Mouse (Mus musculus) forebrain, embryonic 10.5 days (tissue): ENCODE measurements around the gene Vps11. TPM values are rescaled to one million over a fixed set of nuclear protein-coding genes. Genes with fewer than 3 reads are reported as not detected.

Experiments
- DNase-seq: peaks from one replicate; pipeline ENCODE4 v3.0.0-alpha.2; 2017; ENCODE audit warnings: low spot score; ENCODE audit errors: extremely low spot score
- H3K27ac ChIP-seq: fragments of 300-500 bp; sonication (generic); 2 replicates; pipeline ENCODE4 v1.5.1; 2016; ENCODE audit warnings: mild to moderate bottlenecking
- H3K27me3 ChIP-seq: fragments of 300-500 bp; sonication (generic); 2 replicates; pipeline ENCODE4 v1.6.1; 2016; ENCODE audit warnings: mild to moderate bottlenecking; ENCODE audit not compliant: poor library complexity, severe bottlenecking
- H3K36me3 ChIP-seq: fragments of 300-500 bp; sonication (generic); replicated peaks from 2 replicates; pipeline ENCODE4 v1.6.1; 2016; ENCODE audit warnings: mild to moderate bottlenecking, moderate library complexity
- H3K4me1 ChIP-seq: fragments of 300-500 bp; sonication (generic); 2 replicates; pipeline ENCODE4 v1.6.1; 2016
- H3K4me3 ChIP-seq: fragments of 300-500 bp; sonication (generic); 2 replicates; pipeline ENCODE4 v1.5.1; 2016; ENCODE audit warnings: mild to moderate bottlenecking, moderate library complexity
- H3K9me3 ChIP-seq: fragments of 300-500 bp; sonication (generic); 2 replicates; pipeline ENCODE4 v1.6.1; 2016; ENCODE audit warnings: mild to moderate bottlenecking, moderate library complexity
- WGBS: fragments of 180-500 bp; shearing (Covaris S2); methylation state at CpG from one replicate; pipeline ENCODE4 v1.1.7; 2016; 5-methylcytosine and 5-hydroxymethylcytosine counted together
- polyA plus RNA-seq: library from polyadenylated mRNA; unstranded; fragments of >200 nt; fragmentation: Nextera tagmentation; extraction: Ambion mirVana; gene quantifications from 2 replicates; pipeline ENCODE4 v1.2.1, GENCODE M21; 2016

Vps11 gene
- polyA plus RNA-seq, 1 experiment from 2014 or later: 32.3 TPM

DNA sequence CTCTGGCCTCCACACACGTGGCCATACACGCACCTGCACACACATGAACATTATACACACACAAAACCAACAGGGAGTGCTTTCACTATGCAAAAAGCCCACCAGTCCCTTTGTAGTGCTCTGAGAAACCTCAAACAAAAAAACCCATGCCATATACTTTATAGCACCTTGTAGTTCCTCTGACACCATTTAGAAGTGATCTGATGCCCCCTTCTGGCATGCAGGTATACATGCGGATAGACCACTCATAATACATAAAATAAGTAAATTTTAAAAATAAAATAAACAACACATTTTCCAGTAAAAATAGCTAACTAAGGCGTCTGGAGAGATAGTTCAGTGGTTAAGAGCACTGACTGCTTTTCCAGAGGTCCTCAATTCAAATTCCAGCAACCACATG is 4.3 kb downstream of the Vps11 start:
- Histone ChIP-seq H3K4me3 (no peak overlapping the region), H3K27me3 (no peaks in the 10 kb centered on the region), H3K27ac (no peak overlapping the region), H3K4me1 (peaks cover 8% of the 10 kb centered on the region), H3K9me3 (no peaks in the 10 kb centered on the region), H3K36me3 (peaks cover 76% of the 10 kb centered on the region)
- 76% methylated on average over 4 of the region's 4 CpGs for WGBS
- no peak for DNase-seq

DNA sequence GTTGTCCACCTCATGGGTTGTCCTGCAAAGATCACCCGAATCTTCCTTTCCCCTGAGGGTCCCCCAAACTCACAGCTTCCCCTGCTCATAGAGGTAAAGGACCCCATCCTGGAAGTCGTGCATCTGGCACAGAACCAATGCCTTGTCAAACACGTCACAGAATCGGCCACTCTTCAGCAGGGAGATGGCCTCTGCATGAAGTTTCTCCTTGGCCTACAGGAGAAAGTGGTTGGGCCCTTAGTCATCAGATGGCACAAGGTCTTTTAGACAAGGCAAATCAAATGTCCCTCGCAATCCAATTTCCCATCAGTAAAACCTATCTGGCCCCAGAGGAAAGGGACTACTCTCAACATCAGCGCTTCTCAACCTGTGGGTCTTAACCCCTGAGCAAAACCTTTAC is 8.3 kb downstream of the Vps11 start:
- H3K27ac ChIP-seq: no peak overlapping the region
- H3K4me1 ChIP-seq: no peaks in the 10 kb centered on the region
- DNase-seq: no peak
- no peak overlapping the region for H3K4me3 ChIP-seq
- H3K27me3 ChIP-seq: no peaks in the 10 kb centered on the region
- 94% methylated on average over 6 of the region's 6 CpGs for WGBS
- H3K9me3 ChIP-seq: no peaks in the 10 kb centered on the region
- peaks cover 100% of the 10 kb centered on the region for H3K36me3 ChIP-seq

DNA sequence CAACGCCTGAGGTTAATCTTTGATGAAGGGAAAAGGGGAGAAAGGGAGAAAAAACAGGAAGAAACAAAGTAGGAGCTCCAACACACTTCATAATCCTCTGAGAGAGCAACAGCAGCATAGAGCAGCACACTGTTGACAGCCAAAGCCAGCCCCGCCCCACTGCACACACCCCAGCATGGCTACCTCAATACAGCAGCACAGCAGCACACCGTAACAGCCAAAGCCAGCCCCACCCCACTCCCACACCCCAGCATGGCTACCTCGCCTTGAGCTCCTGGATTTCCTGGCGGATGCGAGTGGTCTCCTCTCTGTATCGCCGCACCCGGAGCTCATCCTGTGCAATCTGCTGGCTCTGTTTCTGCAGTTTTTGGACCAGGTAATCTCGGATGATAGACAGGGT is 9.1 kb downstream of the Vps11 start:
- no peaks in the 10 kb centered on the region for H3K4me1 ChIP-seq
- no peak for DNase-seq
- no peak overlapping the region for H3K27ac ChIP-seq
- H3K36me3 ChIP-seq: peaks cover 100% of the 10 kb centered on the region
- WGBS: 92% methylated on average over 10 of the region's 10 CpGs
- no peaks in the 10 kb centered on the region for H3K27me3 ChIP-seq
- H3K4me3 ChIP-seq: no peak overlapping the region
- no peaks in the 10 kb centered on the region for H3K9me3 ChIP-seq

- 93% methylated on average over 4 of the region's 4 CpGs for WGBS
- H3K36me3 ChIP-seq: peaks cover 100% of the 10 kb centered on the region
- H3K27ac ChIP-seq: no peak overlapping the region
- DNase-seq: no peak
- no peaks in the 10 kb centered on the region for H3K9me3 ChIP-seq
- H3K4me3 ChIP-seq: no peak overlapping the region
- no peaks in the 10 kb centered on the region for H3K27me3 ChIP-seq
- H3K4me1 ChIP-seq: no peaks in the 10 kb centered on the region
Observed at GRCm38 (mm10) chr9:44351396-44351795, 10.1 kb downstream of the Vps11 start.

GRCm38 (mm10) chr9:44348546-44348945 is 12.9 kb downstream of the Vps11 start:
- H3K4me3 ChIP-seq: no peak overlapping the region
- WGBS: 95% methylated on average over 4 of the region's 4 CpGs
- no peaks in the 10 kb centered on the region for H3K27me3 ChIP-seq
- peaks cover 81% of the 10 kb centered on the region for H3K36me3 ChIP-seq
- DNase-seq: no peak
- no peak overlapping the region for H3K27ac ChIP-seq
- no peaks in the 10 kb centered on the region for H3K9me3 ChIP-seq
- H3K4me1 ChIP-seq: peaks cover 9% of the 10 kb centered on the region

- H3K36me3 ChIP-seq: peaks cover 72% of the 10 kb centered on the region
- DNase-seq: no peak
- H3K27me3 ChIP-seq: no peaks in the 10 kb centered on the region
- 89% methylated on average over 4 of the region's 4 CpGs for WGBS
- H3K4me1 ChIP-seq: peaks cover 18% of the 10 kb centered on the region
- no peak overlapping the region for H3K4me3 ChIP-seq
- no peaks in the 10 kb centered on the region for H3K9me3 ChIP-seq
- H3K27ac ChIP-seq: no peak overlapping the region
Observed at GRCm38 (mm10) chr9:44347621-44348020, 13.8 kb downstream of the Vps11 start.

- no peak for DNase-seq
- H3K36me3 ChIP-seq: peaks cover 68% of the 10 kb centered on the region
- 89% methylated on average over 9 of the region's 9 CpGs for WGBS
- H3K4me3 ChIP-seq: no peak overlapping the region
- no peaks in the 10 kb centered on the region for H3K9me3 ChIP-seq
- H3K27ac ChIP-seq: no peak overlapping the region
- peaks cover 22% of the 10 kb centered on the region for H3K4me1 ChIP-seq
- H3K27me3 ChIP-seq: no peaks in the 10 kb centered on the region
Observed at GRCm38 (mm10) chr9:44347166-44347565, 14.3 kb downstream of the Vps11 start.

- H3K36me3 ChIP-seq: peaks cover 67% of the 10 kb centered on the region
- peaks cover 29% of the 10 kb centered on the region for H3K4me1 ChIP-seq
- H3K4me3 ChIP-seq: no peak overlapping the region
- 92% methylated on average over 6 of the region's 6 CpGs for WGBS
- DNase-seq: no peak
- no peaks in the 10 kb centered on the region for H3K9me3 ChIP-seq
- no peaks in the 10 kb centered on the region for H3K27me3 ChIP-seq
- H3K27ac ChIP-seq: no peak overlapping the region
Observed at GRCm38 (mm10) chr9:44345570-44346433, 15.7 kb downstream of the Vps11 start.

DNA sequence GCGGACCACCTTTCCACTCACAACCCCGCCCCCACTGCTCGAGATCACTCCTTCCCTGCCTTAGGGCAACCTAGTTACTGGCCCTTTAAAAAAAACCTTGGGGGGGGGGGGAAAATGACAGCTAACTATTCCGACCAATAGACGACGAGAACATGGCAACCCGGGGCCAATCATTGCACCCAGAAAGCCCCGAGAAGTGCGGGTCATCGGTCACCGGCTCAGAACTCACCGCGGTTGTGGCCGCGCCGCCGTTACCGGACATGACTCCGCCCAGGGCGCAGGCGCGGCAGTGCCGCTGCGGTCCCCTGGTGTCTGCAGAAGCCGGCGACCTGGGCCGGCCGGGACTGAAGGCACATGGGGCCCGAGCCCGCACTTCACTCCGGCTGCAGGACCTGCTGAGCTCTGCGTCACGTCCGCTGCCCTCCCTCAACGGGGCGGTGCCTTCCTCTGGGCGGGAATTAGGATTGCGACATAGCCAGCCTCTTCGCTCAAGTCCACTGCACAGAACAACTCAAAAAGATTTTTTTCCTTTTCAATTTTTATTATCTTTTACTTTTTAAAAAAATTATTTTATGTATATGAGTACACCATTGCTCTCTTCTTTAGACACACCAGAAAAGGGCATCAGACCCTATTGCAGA is 17.6 kb downstream of the Vps11 start, which contains the start of gene Hmbs:
Gene Hmbs, minus strand, starts transcription at position 448 of the 641 bp plus-strand sequence.
- Histone ChIP-seq H3K27me3 (no peaks in the 10 kb centered on the region), H3K27ac (peak within 1 kb of the TSS; percentile 97), H3K4me1 (peaks cover 29% of the 10 kb centered on the region), H3K9me3 (no peaks in the 10 kb centered on the region), H3K36me3 (peaks cover 66% of the 10 kb centered on the region), H3K4me3 (peak within 1 kb of the TSS; percentile 88)
- peak; percentile 94 for DNase-seq
- 0% methylated on average over 39 of the region's 39 CpGs for WGBS

DNA sequence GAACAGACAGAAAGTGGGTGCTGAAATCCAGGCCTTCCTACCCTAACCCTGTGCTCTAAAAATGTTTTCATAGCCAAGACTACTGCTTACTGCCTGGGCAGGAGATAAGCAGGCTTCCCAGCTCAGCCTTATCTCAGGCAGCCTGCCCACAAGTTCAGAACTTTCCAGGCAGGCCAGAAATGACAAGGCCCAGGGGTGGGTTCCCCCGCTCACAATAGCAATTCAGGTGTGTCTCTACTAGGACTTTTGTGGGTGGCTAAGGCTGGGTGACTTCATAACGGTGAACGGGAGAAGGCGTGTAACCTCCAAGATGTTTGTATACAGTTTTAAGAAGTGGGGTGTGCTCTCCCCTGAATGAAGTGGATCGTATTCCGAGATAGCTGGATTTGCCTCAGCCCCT is 18.2 kb downstream of the Vps11 start:
- Histone ChIP-seq H3K27me3 (no peaks in the 10 kb centered on the region), H3K9me3 (no peaks in the 10 kb centered on the region), H3K4me1 (peaks cover 29% of the 10 kb centered on the region), H3K27ac (peak overlapping the region; percentile 97), H3K36me3 (peaks cover 66% of the 10 kb centered on the region), H3K4me3 (peak overlapping the region; percentile 88)
- no peak for DNase-seq
- 14% methylated on average over 6 of the region's 6 CpGs for WGBS

DNA sequence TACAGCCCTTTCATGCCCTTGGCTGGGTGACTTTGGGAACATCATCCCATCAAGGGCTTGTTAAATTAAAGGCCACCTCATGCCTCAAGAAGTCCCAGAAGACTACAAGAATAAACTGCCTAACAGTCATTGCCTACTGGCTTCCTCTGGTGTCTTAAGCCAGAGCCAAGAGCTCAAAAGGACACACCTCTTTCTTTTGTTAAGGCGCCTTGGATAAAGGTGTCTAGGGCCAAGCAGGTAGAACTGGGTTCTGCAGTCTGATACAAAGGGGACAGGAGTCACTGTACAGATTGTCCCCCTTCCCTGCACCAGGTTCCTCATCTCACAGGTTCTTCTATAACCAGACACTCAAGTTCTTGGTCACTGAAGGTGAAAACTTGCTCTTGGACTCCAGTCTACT is 18.9 kb downstream of the Vps11 start:
- peaks cover 66% of the 10 kb centered on the region for H3K36me3 ChIP-seq

DNA sequence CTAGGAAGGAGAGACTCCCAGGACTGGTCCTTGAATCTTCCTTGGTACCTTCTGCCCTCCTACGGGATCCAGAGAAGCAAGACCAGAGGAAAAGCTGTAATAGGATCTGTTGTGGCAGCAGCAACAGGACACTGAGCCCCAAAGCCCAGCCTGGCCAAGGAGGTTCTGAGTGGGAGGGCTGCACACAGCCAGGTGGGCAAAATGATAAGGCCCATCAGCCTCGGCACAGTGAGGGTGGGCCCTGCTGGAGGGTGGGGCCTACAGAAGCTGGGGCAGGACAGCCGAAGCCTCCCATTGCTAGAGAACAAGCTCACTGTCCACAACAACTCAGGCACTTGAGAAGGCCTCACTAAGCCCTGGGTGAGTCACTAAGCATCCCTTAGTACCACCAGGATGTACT is 19.3 kb downstream of the Vps11 start:
- no peak for DNase-seq
- peaks cover 66% of the 10 kb centered on the region for H3K36me3 ChIP-seq
- H3K9me3 ChIP-seq: no peaks in the 10 kb centered on the region
- H3K27ac ChIP-seq: peak overlapping the region; percentile 97
- H3K27me3 ChIP-seq: no peaks in the 10 kb centered on the region
- H3K4me3 ChIP-seq: peak overlapping the region; percentile 88
- WGBS: 81% methylated on average over 3 of the region's 3 CpGs
- peaks cover 36% of the 10 kb centered on the region for H3K4me1 ChIP-seq

More for the DNA sequence above, 18.9 kb downstream of the Vps11 start:
- Histone ChIP-seq H3K4me1 (peaks cover 32% of the 10 kb centered on the region), H3K9me3 (no peaks in the 10 kb centered on the region), H3K27ac (peak overlapping the region; percentile 97), H3K27me3 (no peaks in the 10 kb centered on the region), H3K4me3 (peak overlapping the region; percentile 88)
- WGBS: 96% methylated on average over 1 of the region's 1 CpGs
- DNase-seq: no peak

- peak overlapping the region; percentile 97 for H3K27ac ChIP-seq
- WGBS: 93% methylated on average over 5 of the region's 5 CpGs
- peak overlapping the region; percentile 88 for H3K4me3 ChIP-seq
- no peaks in the 10 kb centered on the region for H3K27me3 ChIP-seq
- H3K9me3 ChIP-seq: no peaks in the 10 kb centered on the region
- no peak for DNase-seq
- H3K36me3 ChIP-seq: peaks cover 66% of the 10 kb centered on the region
- peaks cover 43% of the 10 kb centered on the region for H3K4me1 ChIP-seq
Observed at GRCm38 (mm10) chr9:44341487-44341886, 20.0 kb downstream of the Vps11 start.
